Mouse (Mus musculus) left cerebral cortex, postnatal 10 days (tissue): ENCODE measurements around the gene Trim63. TPM values are rescaled to one million over a fixed set of nuclear protein-coding genes. Genes with fewer than 3 reads are reported as not detected.
"Not testable (repeated sequence)": the region's sequence is repeated elsewhere in the genome, so short reads cannot be mapped to it uniquely, and the experiment has no call there.

Source experiments
- DNase-seq, 2 experiments: peaks; one replicate each; pipeline ENCODE4 v3.0.0; 2021 to 2022; ENCODE audit warnings: low spot score in 2 of 2, mixed read lengths in 1 of 2; ENCODE audit errors: extremely low spot score in 1 of 2
- intact Hi-C: fragments of 180-260 bp; cut with DNase I; formaldehyde crosslinking; loops from one replicate; pipeline ENCODE4 v1.15.1; 2025
- total RNA-seq, 2 experiments: library from RNA; stranded (reverse); gene quantifications; 2 replicates each; pipeline ENCODE4 v1.2.3; 2021

The Trim63 gene
- total RNA-seq, 2 experiments from 2014 or later = 0.66 to 0.87 TPM

- intact Hi-C loops = loop anchor here (10.0 kb wide), 1 partner anchor 120 kb away; the partner anchor contains the start of gene Gm7534
- no peak for DNase-seq
These were observed 9.7 kb downstream of the Trim63 start for GRCm38 (mm10) chr4:134324655-134325054.

- no peak for DNase-seq
- intact Hi-C loops = loop anchor here (10.0 kb wide), 1 partner anchor 122 kb away; the partner anchor contains the start of gene Gm7534
These were observed 12.1 kb downstream of the Trim63 start for GRCm38 (mm10) chr4:134326859-134327530.

GRCm38 (mm10) chr4:134328151-134328550 is 13.2 kb downstream of the Trim63 start:
- intact Hi-C loops = loop anchor here (10.0 kb wide), 1 partner anchor 123 kb away; the partner anchor contains the start of gene Gm7534
- no peak for DNase-seq

- intact Hi-C loops = loop anchor here (10.0 kb wide), 1 partner anchor 124 kb away; the partner anchor contains the start of gene Gm7534
- no peak for DNase-seq
These were observed 13.9 kb downstream of the Trim63 start for GRCm38 (mm10) chr4:134328832-134329231.

GRCm38 (mm10) chr4:134330281-134330680 is 15.4 kb downstream of the Trim63 start:
- intact Hi-C loops = no loop called here
- DNase-seq = no peak

GRCm38 (mm10) chr4:134341231-134341630 is 26.3 kb downstream of the Trim63 start:
- intact Hi-C loops, DNase-seq: not testable (repeated sequence)

- intact Hi-C loops = no loop called here
- DNase-seq = no peak
These were observed 27.4 kb downstream of the Trim63 start for GRCm38 (mm10) chr4:134342213-134342779.

GRCm38 (mm10) chr4:134343071-134344031 is 28.4 kb downstream of the Trim63 start, which contains the start of gene Slc30a2:
Gene Slc30a2 (plus strand): TSS chr4:134343181.
- intact Hi-C loops = no loop called here
- no peak for DNase-seq

GRCm38 (mm10) chr4:134344620-134345019 is 29.7 kb downstream of the Trim63 start:
- intact Hi-C loops = no loop called here
- DNase-seq = no peak

- intact Hi-C loops = no loop called here
- DNase-seq = no peak
These were observed 30.9 kb downstream of the Trim63 start for GRCm38 (mm10) chr4:134345802-134346201.

GRCm38 (mm10) chr4:134348078-134348477 is 33.2 kb downstream of the Trim63 start:
- intact Hi-C loops = no loop called here
- no peak for DNase-seq

- no peak for DNase-seq
- intact Hi-C loops = no loop called here
These were observed 33.6 kb downstream of the Trim63 start for GRCm38 (mm10) chr4:134348545-134348944.

GRCm38 (mm10) chr4:134349829-134350228 is 34.9 kb downstream of the Trim63 start:
- DNase-seq = no peak

GRCm38 (mm10) chr4:134350641-134351040 is 35.7 kb downstream of the Trim63 start:
- intact Hi-C loops = loop anchor here (10.0 kb wide), 1 partner anchor 56 kb away; no protein-coding TSS in a partner anchor

More at GRCm38 (mm10) chr4:134349829-134350228, 34.9 kb downstream of the Trim63 start:
- intact Hi-C loops = loop anchor here (10.0 kb wide), 1 partner anchor 55 kb away; no protein-coding TSS in a partner anchor

GRCm38 (mm10) chr4:134351329-134352260 is 36.7 kb downstream of the Trim63 start:
- DNase-seq = no peak

More at GRCm38 (mm10) chr4:134350641-134351040, 35.7 kb downstream of the Trim63 start:
- DNase-seq = no peak

GRCm38 (mm10) chr4:134352261-134352707 is 37.4 kb downstream of the Trim63 start:
- DNase-seq = no peak
- intact Hi-C loops = loop anchor here (10.0 kb wide), 1 partner anchor 57 kb away; no protein-coding TSS in a partner anchor

More at GRCm38 (mm10) chr4:134351329-134352260, 36.7 kb downstream of the Trim63 start:
- intact Hi-C loops = loop anchor here (10.0 kb wide), 1 partner anchor 57 kb away; no protein-coding TSS in a partner anchor

GRCm38 (mm10) chr4:134352929-134353328 is 38.0 kb downstream of the Trim63 start:
- intact Hi-C loops = loop anchor here (10.0 kb wide), 1 partner anchor 58 kb away; no protein-coding TSS in a partner anchor
- no peak for DNase-seq
